Mouse (Mus musculus): ENCODE measurements around the gene Ptges.

DNA sequence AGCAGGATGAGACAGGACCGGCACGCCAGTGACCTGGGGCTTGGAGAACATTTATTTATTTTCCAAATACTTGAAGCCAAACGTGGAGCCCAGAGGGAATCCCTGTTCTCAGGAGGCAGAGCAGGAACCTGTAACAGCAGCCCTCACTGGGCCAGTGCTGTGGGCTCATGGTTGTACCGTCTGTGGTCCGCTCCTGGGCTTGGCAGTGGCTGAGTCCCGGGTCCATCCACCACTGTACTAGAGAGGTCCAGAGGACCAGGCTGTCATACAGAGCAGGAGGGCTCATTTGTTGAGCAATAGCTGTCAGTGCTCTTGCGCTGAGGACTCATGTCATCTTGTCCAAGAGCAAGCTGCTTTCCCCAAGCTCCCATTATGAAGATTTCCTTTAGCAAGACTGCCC is 54.6 kb downstream of the Ptges start:
- TF ChIP-seq POLR2A (IDR thresholded peaks at IDR 0.05; ENCODE audit: insufficient read length, low read depth) (no peak), TCF12 (IDR thresholded peaks at IDR 0.05; ENCODE audit: insufficient read depth, poor library complexity, severe bottlenecking) (no peak), MYOG (IDR thresholded peaks at IDR 0.05; ENCODE audit: control insufficient read depth in 1 of 3, insufficient read depth in 1 of 3, insufficient read length in 2 of 3, low read depth in 2 of 3) (no peak), USF1 (IDR thresholded peaks at IDR 0.05; ENCODE audit: low read depth) (no peak), E2F4 (IDR thresholded peaks at IDR 0.05; ENCODE audit: insufficient read depth) (no peak), MYOD1 (IDR thresholded peaks at IDR 0.05; ENCODE audit: control insufficient read depth in 1 of 3, insufficient read length in 2 of 3, low read depth in 2 of 3) (no peak), MAX (IDR thresholded peaks at IDR 0.05; ENCODE audit: low read depth) (no peak), POLR2AphosphoS2 (IDR thresholded peaks at IDR 0.05; ENCODE audit: insufficient read length, low read depth) (no peak), REST (IDR thresholded peaks at IDR 0.05; ENCODE audit: insufficient read depth, insufficient read length) (no peak), CEBPB (IDR thresholded peaks at IDR 0.05; ENCODE audit: insufficient read depth, poor library complexity, severe bottlenecking) (no peak), TCF3 (IDR thresholded peaks at IDR 0.05; ENCODE audit: insufficient read length, low read depth) (no peak)
